Mouse (Mus musculus): Measurements from ENCODE around the gene Tnfaip2. TPM values are rescaled to one million over a fixed set of nuclear protein-coding genes. Genes with fewer than 3 reads are reported as not detected.

Tnfaip2 gene
- polyA plus RNA-seq, 1 experiment: 16.4 TPM

GRCm38 (mm10) chr12:111500725-111501124, 58.5 kb downstream of the Tnfaip2 start:
- Histone ChIP-seq H3K4me1 (ENCODE audit: control insufficient read depth, insufficient read depth, insufficient read length, low read length) (no peaks in the 10 kb centered on the region), H3K27me3 (ENCODE audit: control insufficient read depth, insufficient read depth, low read length) (no peaks in the 10 kb centered on the region), H3K4me3 (ENCODE audit: low read depth, low read length) (no peak overlapping the region), H3K36me3 (ENCODE audit: control insufficient read depth, insufficient read depth, low read length) (no peaks in the 10 kb centered on the region), H3K27ac (ENCODE audit: insufficient read depth, low read depth, low read length) (no peak overlapping the region)
- 39% methylated on average over 5 of the region's 5 CpGs for WGBS
- no peak for TF ChIP-seq CTCF (IDR thresholded peaks at IDR 0.05; ENCODE audit: extremely low read depth, insufficient read length, insufficient replicate concordance, low read depth, low read length)
- no peak for TF ChIP-seq POLR2A (IDR thresholded peaks at IDR 0.05; ENCODE audit: low read depth, low read length)

- Histone ChIP-seq H3K27ac (ENCODE audit: insufficient read depth, low read depth, low read length) (no peak overlapping the region), H3K27me3 (ENCODE audit: control insufficient read depth, insufficient read depth, low read length) (no peaks in the 10 kb centered on the region), H3K4me1 (ENCODE audit: control insufficient read depth, insufficient read depth, insufficient read length, low read length) (no peaks in the 10 kb centered on the region), H3K36me3 (ENCODE audit: control insufficient read depth, insufficient read depth, low read length) (no peaks in the 10 kb centered on the region), H3K4me3 (ENCODE audit: low read depth, low read length) (no peak overlapping the region)
- whole genome bisulfite sequencing: 64% methylated on average over 12 of the region's 12 CpGs
- no peak for TF ChIP-seq CTCF (IDR thresholded peaks at IDR 0.05; ENCODE audit: extremely low read depth, insufficient read length, insufficient replicate concordance, low read depth, low read length)
- TF ChIP-seq POLR2A (IDR thresholded peaks at IDR 0.05; ENCODE audit: low read depth, low read length): no peak
Observed at GRCm38 (mm10) chr12:111503063-111503567, 60.8 kb downstream of the Tnfaip2 start.

GRCm38 (mm10) chr12:111503571-111503970, 61.3 kb downstream of the Tnfaip2 start:
- Histone ChIP-seq H3K4me1 (ENCODE audit: control insufficient read depth, insufficient read depth, insufficient read length, low read length) (no peaks in the 10 kb centered on the region), H3K27me3 (ENCODE audit: control insufficient read depth, insufficient read depth, low read length) (no peaks in the 10 kb centered on the region), H3K4me3 (ENCODE audit: low read depth, low read length) (no peak overlapping the region), H3K36me3 (ENCODE audit: control insufficient read depth, insufficient read depth, low read length) (no peaks in the 10 kb centered on the region), H3K27ac (ENCODE audit: insufficient read depth, low read depth, low read length) (no peak overlapping the region)
- WGBS: 59% methylated on average over 5 of the region's 5 CpGs
- TF ChIP-seq CTCF (IDR thresholded peaks at IDR 0.05; ENCODE audit: extremely low read depth, insufficient read length, insufficient replicate concordance, low read depth, low read length) (no peak), POLR2A (IDR thresholded peaks at IDR 0.05; ENCODE audit: low read depth, low read length) (no peak)

Other genes starting within 250 kb of the Tnfaip2 start
- 127 and 1,225 TPM in 2 replicates for gene Amn, start 171.4 kb upstream of the Tnfaip2 start, polyA plus RNA-seq (2012; rRNA removed)
- 190 and 472 TPM in 2 replicates for gene Cdc42bpb, start 64.8 kb upstream of the Tnfaip2 start, polyA plus RNA-seq (2012; rRNA removed)
- gene Lbhd2, start 35.7 kb upstream of the Tnfaip2 start, polyA plus RNA-seq (2012; rRNA removed): not detected in 2 replicates
- 356 and 552 TPM in 2 replicates for gene Exoc3l4, start 25.5 kb upstream of the Tnfaip2 start, polyA plus RNA-seq (2012; rRNA removed)
- 0.43 and 0.53 TPM in 2 replicates for gene Gm266, start 43.4 kb downstream of the Tnfaip2 start, polyA plus RNA-seq (2012; rRNA removed)
- 25.8 and 55.8 TPM in 2 replicates for gene Eif5, start 95.5 kb downstream of the Tnfaip2 start, polyA plus RNA-seq (2012; rRNA removed)
- 9.8 and 19.3 TPM in 2 replicates for gene Mark3, start 132.1 kb downstream of the Tnfaip2 start, polyA plus RNA-seq (2012; rRNA removed)
- 599 and 1,328 TPM in 2 replicates for gene Ckb, start 229.9 kb downstream of the Tnfaip2 start, polyA plus RNA-seq (2012; rRNA removed)
- gene Trmt61a, start 235.6 kb downstream of the Tnfaip2 start, polyA plus RNA-seq (2012; rRNA removed): 24.9 and 33.6 TPM in 2 replicates

Measured in small intestine, adult 2 months (tissue).